Mouse (Mus musculus): ENCODE results near the gene Nos1ap.

Gene Nos1ap

GRCm38 (mm10) chr1:170588353-170588752 is 1.3 kb downstream of the Nos1ap start:
- no peak for DNase-seq

GRCm38 (mm10) chr1:170586715-170587114 is 2.9 kb downstream of the Nos1ap start:
- no peak for DNase-seq

GRCm38 (mm10) chr1:170583925-170584324 is 5.7 kb downstream of the Nos1ap start:
- no peak for DNase-seq

- DNase-seq, result no peak
These were observed 7.3 kb downstream of the Nos1ap start for GRCm38 (mm10) chr1:170582341-170582740.

GRCm38 (mm10) chr1:170580485-170581110 is 9.1 kb downstream of the Nos1ap start:
- DNase-seq, result no peak

GRCm38 (mm10) chr1:170579476-170579875 is 10.2 kb downstream of the Nos1ap start:
- no peak for DNase-seq

- DNase-seq, result no peak
These were observed 10.6 kb downstream of the Nos1ap start for GRCm38 (mm10) chr1:170579063-170579462.

GRCm38 (mm10) chr1:170576728-170577065 is 13.0 kb downstream of the Nos1ap start:
- DNase-seq, result no peak

- DNase-seq, result no peak
These were observed 13.5 kb downstream of the Nos1ap start for GRCm38 (mm10) chr1:170576012-170576727.

- DNase-seq, result no peak
These were observed 16.5 kb downstream of the Nos1ap start for GRCm38 (mm10) chr1:170573117-170573516.

GRCm38 (mm10) chr1:170566969-170567368 is 22.7 kb downstream of the Nos1ap start:
- DNase-seq, result no peak

- no peak for DNase-seq
These were observed 23.1 kb downstream of the Nos1ap start for GRCm38 (mm10) chr1:170566538-170566937.

GRCm38 (mm10) chr1:170564926-170565325 is 24.7 kb downstream of the Nos1ap start:
- DNase-seq, result no peak

- no peak for DNase-seq
These were observed 27.2 kb downstream of the Nos1ap start for GRCm38 (mm10) chr1:170562431-170562830.

- no peak for DNase-seq
These were observed 28.9 kb downstream of the Nos1ap start for GRCm38 (mm10) chr1:170560768-170561167.

- no peak for DNase-seq
These were observed 31.7 kb downstream of the Nos1ap start for GRCm38 (mm10) chr1:170557962-170558361.

GRCm38 (mm10) chr1:170556696-170557095 is 33.0 kb downstream of the Nos1ap start:
- DNase-seq, result no peak

GRCm38 (mm10) chr1:170554939-170555293 is 34.7 kb downstream of the Nos1ap start:
- DNase-seq, result peak; percentile 17 to 26

- no peak for DNase-seq
These were observed 35.3 kb downstream of the Nos1ap start for GRCm38 (mm10) chr1:170554235-170554938.

GRCm38 (mm10) chr1:170550649-170551440 is 38.8 kb downstream of the Nos1ap start:
- no peak for DNase-seq

GRCm38 (mm10) chr1:170549059-170549458 is 40.6 kb downstream of the Nos1ap start:
- no peak for DNase-seq

GRCm38 (mm10) chr1:170548192-170548795 is 41.4 kb downstream of the Nos1ap start:
- DNase-seq, result no peak

GRCm38 (mm10) chr1:170546297-170546696 is 43.4 kb downstream of the Nos1ap start:
- DNase-seq, result no peak

All from spleen, adult 18-20 months (tissue).